Mouse (Mus musculus) cerebellum, postnatal 10 days (tissue): ENCODE results near the gene Lypd3.
"Not testable (repeated sequence)": the region's sequence is repeated elsewhere in the genome, so short reads cannot be mapped to it uniquely, and the experiment has no call there.

ENCODE experiments used
- DNase-seq, 2 experiments: peaks; one replicate each; pipeline ENCODE4 v3.0.0; 2021; ENCODE audit warnings: mixed read lengths in 2 of 2

The Lypd3 gene

GRCm38 (mm10) chr7:24612308-24612910, 23.9 kb upstream of the Lypd3 start:
- DNase-seq = peak in 1 of 2 experiments; percentile 28

- no peak for DNase-seq
These were observed 21.5 kb upstream of the Lypd3 start for GRCm38 (mm10) chr7:24614816-24615215.

DNA sequence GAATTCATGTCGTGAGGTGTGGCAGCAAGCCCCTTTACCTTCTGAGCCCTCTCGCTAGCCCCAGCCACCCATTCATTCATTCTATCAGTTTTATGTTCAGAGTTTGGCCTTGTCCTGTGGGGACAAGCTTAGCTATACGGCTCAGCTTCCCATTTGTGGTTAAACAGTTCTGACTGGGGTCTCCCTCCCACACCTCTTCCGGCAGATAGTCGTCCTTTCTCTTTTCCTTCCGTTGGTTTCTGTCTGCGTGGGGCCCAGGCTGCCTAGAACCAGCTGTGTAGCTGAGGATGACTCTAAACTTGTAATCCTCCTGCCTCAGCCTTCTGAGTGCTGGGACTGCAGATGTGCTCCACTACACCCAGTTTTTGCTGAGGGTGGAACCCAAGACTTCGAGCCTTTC, 18.6 kb upstream of the Lypd3 start:
- DNase-seq = no peak

- DNase-seq = not testable (repeated sequence)
These were observed 18.0 kb upstream of the Lypd3 start for GRCm38 (mm10) chr7:24618374-24618773.

- no peak for DNase-seq
These were observed 16.5 kb upstream of the Lypd3 start for GRCm38 (mm10) chr7:24619671-24620397.

GRCm38 (mm10) chr7:24621193-24621592, 15.2 kb upstream of the Lypd3 start:
- no peak for DNase-seq

GRCm38 (mm10) chr7:24622967-24623366, 13.4 kb upstream of the Lypd3 start:
- DNase-seq = no peak

DNA sequence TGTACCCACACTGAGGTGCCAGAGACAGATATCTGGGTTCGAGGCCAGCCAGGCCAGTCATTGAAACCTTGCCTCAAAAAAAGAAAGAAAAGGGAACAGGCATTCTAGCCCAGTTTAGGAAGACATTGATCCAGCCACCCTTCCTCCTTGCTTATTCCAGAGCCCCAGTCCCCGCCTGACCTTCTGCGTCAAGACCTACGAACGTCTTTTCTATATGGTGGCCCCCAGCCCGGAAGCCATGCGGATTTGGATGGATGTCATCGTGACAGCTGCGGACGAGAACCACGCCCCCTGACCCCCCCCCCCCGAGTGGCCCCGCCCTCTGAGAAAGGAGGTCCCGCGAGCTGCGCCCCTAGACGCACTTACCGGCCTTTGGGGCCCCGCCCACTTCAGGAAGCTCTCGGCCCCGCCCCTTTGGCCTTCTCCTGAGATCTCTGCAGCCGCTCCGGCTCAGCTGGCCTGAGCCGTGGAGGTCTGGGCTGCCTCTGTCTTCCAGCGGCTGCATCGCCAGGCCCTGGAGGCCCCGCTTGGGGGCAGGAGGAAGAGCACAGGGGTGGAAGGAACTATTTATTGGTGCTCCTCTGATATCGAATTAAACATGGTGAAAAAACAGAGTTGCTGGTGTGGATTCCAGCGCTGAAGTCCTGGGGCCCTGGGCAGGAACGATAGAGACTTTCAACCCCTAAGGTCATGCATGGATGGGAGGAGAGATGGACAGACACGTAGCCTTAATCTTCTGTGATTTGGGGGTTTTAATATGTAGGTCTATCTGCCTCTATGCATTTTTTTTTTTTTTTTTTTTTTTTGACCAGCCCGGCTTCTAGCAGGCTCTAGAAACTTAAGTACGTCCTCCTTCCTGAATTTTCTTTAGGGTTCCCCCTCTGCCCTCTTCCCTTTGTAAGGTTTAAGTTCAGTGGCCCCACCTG, 7.4 kb upstream of the Lypd3 start:
- DNase-seq = peak; percentile 73 to 83

GRCm38 (mm10) chr7:24629672-24630071, 6.7 kb upstream of the Lypd3 start:
- DNase-seq = no peak

DNA sequence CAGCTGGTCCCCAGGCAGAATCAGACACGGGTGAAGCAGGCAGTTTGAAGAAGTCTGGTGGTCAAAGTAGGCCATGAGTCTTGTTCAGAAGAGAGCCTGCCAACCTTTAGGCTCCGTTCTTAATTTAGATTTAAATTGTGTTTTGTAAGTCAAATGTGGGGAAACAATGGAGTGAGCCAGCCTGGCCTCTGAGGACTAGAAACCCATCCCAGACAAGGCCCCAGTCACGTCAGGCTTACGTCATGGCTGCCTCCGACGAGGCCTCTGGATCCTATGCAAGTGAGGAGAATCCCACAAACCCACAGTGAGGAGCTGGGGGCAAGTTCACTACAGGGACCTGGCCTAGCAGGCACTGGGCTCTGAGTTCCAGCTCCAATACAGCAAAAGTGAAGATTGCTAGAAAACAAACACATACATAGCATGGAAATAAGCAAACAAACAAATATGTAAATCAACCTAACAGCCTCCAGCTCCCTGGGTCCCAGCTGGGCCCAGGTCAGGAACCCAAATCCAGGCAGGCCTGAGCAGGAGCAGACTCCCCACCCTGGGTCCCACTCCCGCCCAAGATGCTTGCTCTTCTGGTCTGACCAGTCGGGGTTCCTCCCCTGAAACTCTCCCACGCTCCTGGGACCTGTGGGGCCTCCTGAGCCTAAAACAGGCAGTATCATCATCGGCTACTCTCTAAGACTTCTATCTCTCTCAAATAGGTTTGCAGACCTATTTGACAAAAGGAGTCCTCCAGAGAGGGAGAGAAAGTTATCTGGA, 6.1 kb upstream of the Lypd3 start:
- DNase-seq = no peak

GRCm38 (mm10) chr7:24637046-24637445, 696 bp downstream of the Lypd3 start:
- no peak for DNase-seq

DNA sequence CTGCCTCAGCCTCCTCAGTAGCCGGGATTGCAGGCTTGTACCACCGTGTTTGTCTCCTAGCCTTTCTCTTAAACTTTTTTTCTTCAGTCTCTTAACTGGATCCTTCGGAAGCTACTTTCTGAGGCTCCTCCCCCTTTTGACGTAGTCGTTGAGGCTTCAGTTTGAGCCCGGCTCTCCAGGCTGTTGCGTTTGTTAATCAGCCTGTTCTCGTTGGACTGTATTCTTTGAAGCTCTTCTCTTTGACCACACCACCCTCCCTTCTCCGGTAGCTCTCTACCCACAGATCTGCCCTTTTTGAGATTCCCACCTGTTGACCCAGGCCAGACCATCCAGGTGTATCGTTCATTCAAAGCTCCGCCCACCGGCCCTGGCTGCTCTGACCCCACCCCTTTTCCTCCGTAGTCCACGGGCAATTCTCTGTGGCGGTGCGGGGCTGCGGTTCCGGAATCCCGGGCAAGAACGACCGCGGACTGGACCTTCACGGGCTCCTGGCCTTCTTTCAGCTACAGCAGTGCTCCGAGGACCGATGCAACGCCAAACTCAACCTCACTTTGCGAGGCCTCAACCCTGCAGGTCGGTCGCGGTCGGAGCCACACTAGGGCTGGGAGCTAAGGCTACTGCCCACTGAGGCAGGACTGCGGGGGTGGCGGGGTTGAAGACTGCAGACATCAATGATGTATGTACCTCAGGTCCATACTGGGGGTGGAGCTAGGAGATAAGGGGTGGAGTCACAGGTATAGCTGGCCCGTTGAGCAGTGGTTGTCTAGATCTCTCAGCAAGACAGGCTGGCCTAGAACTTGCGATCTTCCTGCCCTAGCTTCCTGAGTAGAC, 1.9 kb downstream of the Lypd3 start:
- DNase-seq = no peak

DNA sequence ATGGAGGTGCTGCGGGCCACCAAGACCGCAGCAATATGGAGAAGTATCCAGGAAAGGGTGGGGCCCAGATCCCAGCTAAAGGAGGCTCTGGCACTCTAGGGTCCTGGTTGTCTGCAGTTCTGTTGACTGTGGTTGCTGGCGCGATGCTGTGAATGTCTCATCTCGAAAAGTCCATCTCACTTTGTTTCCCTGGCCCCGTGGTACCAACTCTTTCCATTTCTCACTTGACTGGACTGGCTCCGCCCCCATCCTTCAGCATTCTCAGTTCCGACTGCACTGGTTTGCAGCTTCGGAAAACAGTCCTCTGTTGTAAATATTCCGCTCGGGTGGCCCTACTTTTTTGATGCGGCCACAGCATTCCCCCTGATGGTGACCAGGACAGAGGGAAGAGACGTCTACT, 4.1 kb downstream of the Lypd3 start:
- no peak for DNase-seq

DNA sequence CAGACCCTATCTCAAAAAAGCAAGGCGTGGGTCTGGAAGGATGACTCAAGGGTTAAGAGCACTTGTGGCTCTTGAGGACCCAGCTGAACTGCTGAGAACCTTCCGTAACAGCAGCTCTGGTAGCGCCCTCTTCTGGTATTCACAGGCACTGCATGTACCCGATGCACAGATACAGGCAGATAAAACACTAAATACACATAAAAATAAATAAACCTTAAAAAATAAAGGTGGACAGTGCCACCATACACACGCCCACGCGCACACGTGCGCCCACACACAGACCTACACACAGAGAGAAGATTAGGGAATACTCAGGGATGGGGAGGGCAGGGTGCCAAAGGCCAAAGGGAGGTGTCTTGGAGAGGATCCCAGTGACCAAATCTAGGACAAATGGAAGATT, 6.1 kb downstream of the Lypd3 start:
- DNase-seq = peak; percentile 57 to 73

- DNase-seq = no peak
These were observed 8.1 kb downstream of the Lypd3 start for GRCm38 (mm10) chr7:24644492-24644891.

GRCm38 (mm10) chr7:24644996-24645395, 8.6 kb downstream of the Lypd3 start:
- no peak for DNase-seq

GRCm38 (mm10) chr7:24646486-24646885, 10.1 kb downstream of the Lypd3 start:
- DNase-seq = no peak

DNA sequence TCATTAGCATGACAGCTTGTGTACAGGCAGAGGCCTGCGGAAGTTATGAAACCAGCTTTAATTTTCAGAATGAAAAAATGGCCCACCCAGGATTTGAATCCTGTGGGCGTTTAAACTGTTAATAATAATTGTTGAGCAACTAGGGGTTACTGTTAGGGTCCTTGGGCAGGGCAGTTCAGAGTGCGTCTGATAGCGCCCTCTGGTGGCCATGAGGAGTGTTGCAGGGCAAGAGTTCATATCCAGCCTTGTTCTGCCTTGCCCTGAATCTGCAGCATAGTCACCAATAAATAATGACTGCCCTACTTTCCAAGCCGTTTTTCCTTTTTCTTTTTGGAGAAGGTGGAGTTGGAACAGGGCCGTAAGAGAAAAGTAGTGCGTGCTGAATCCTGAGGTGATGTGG, 17.3 kb downstream of the Lypd3 start:
- peak; percentile 72 to 76 for DNase-seq

DNA sequence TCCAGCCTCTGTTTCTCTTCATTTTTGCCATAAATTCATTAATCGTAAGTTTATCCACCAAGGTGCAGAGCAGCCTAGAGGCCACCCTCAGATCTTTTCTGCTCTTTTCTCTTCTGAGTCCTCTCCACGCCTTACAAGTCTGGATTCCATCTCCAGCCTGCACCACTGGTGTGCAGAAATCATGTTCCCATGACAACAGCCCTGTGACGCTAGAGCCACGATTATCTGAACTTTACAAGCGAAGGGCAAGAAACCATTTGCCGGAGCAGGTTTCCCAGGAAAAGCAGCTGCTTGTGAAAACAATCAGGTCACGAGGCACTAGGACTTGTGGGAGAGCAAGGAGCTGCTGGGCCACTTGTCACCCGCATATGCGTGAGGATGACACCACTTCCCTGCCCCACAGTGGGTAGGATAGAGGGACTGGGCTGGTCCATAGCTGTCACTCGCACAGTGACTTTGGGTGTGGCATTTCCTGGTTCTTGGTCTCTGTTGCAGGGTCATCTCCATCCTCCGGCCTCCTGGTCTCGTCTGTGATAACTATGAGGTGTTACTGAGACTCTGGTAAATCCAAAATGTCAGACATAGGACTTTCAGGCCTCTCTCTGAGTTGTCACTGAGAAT, 23.5 kb downstream of the Lypd3 start:
- DNase-seq = no peak

DNA sequence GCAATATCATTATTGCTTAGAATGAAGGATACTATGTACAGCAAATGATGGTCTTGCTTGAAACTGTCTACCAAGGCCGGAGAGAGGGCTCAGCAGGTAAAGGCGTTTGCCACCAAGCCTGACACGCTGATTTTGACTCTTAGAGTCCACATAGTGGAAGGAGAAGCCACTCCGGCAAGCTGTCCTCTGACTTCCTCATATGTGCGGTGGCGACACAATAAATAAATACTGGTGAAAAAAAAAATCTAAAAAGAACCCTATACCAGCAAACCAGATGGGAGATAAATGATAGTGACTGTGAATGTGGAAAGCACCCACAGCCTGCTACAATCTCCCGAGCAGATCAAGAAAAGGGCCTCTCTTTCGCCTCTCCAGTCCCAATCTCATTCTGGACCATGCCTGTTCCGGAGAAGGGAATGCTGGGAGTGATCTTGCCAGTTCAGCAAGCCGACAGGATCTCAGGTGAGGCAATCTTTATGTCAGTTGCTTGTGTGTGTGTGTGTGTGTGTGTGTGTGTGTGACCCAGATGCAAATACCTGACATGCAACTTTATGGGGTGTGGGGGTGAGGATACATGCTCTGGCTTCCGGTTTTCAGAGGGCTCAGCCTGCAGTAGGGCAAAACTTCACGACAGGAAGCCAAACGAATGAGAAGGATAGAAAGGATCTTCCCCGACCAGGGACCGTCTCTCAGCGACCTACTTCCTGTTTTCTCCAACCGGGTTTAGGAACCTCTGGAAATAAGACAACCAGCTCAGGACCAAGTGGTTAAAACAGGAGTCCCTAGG, 25.0 kb downstream of the Lypd3 start:
- DNase-seq = no peak

DNA sequence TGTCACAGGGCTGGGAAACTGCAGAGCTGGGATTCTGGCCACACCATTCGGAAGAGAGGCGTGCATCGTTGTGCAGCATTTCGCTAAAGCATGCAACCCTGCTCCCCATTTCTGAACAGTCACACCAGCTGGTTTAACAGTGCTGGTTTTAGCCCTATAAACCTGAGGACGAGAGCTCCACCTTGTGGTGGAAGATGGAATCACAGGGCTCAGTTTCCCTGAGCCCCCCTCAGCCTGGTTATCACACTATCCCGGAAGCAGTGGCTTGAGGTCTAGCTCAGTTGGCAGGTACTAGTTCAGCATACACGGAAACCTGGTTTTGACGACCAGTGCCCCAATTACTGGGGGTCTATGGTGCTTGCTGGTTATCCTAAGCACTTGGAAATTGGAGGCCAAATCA, 26.2 kb downstream of the Lypd3 start:
- peak; percentile 83 to 89 for DNase-seq
